Mouse (Mus musculus): Measurements from ENCODE around the gene Steap3. TPM values are rescaled to one million over a fixed set of nuclear protein-coding genes. Genes with fewer than 3 reads are reported as not detected.

The Steap3 gene
- total RNA-seq, 2 experiments from 2014 or later, result 5.5 to 5.6 TPM

- no peak for TF ChIP-seq CTCF (IDR thresholded peaks at IDR 0.05)
- Histone ChIP-seq H3K27ac (no peak overlapping the region), H3K4me3 (no peak overlapping the region)
- intact Hi-C loops (cut with DNase I), result loop anchor here (5.0 kb wide), 1 partner anchor 69 kb away; no protein-coding TSS in a partner anchor
- DNase-seq (ENCODE audit: extremely low spot score in 1 of 2, low spot score in 2 of 2), result no peak
Observed at GRCm38 (mm10) chr1:120266460-120266859, 6.0 kb downstream of the Steap3 start.

- Histone ChIP-seq H3K4me3 (peak overlapping the region; percentile 50), H3K27ac (peak overlapping the region; percentile 65; the same call in 1 of the 2 replicates)
- no peak for TF ChIP-seq CTCF (IDR thresholded peaks at IDR 0.05)
- intact Hi-C loops (cut with DNase I), result loop anchor here (5.0 kb wide), 1 partner anchor 68 kb away; no protein-coding TSS in a partner anchor
- DNase-seq (ENCODE audit: extremely low spot score in 1 of 2, low spot score in 2 of 2), result peak; percentile 56 to 76
Observed at GRCm38 (mm10) chr1:120264861-120265686, 7.4 kb downstream of the Steap3 start.

- no peak for DNase-seq (ENCODE audit: extremely low spot score in 1 of 2, low spot score in 2 of 2)
- TF ChIP-seq CTCF (IDR thresholded peaks at IDR 0.05), result no peak
- intact Hi-C loops (cut with DNase I), result no loop called here
Observed at GRCm38 (mm10) chr1:120263226-120263625, 9.3 kb downstream of the Steap3 start.

GRCm38 (mm10) chr1:120261166-120261565 lies 11.3 kb downstream of the Steap3 start:
- DNase-seq (ENCODE audit: extremely low spot score in 1 of 2, low spot score in 2 of 2), result no peak
- no peak overlapping the region for H3K4me3 ChIP-seq
- no peak overlapping the region for H3K27ac ChIP-seq
- no peak for TF ChIP-seq CTCF (IDR thresholded peaks at IDR 0.05)
- intact Hi-C loops (cut with DNase I), result no loop called here

More at GRCm38 (mm10) chr1:120263226-120263625, 9.3 kb downstream of the Steap3 start:
- no peak overlapping the region for H3K27ac ChIP-seq
- H3K4me3 ChIP-seq, result no peak overlapping the region

- no peak overlapping the region for H3K27ac ChIP-seq
- H3K4me3 ChIP-seq, result no peak overlapping the region
- no peak for DNase-seq (ENCODE audit: extremely low spot score in 1 of 2, low spot score in 2 of 2)
- TF ChIP-seq CTCF (IDR thresholded peaks at IDR 0.05), result no peak
- intact Hi-C loops (cut with DNase I), result no loop called here
Observed at GRCm38 (mm10) chr1:120259249-120259648, 13.3 kb downstream of the Steap3 start.

GRCm38 (mm10) chr1:120258744-120259143 lies 13.8 kb downstream of the Steap3 start:
- H3K4me3 ChIP-seq, result no peak overlapping the region
- H3K27ac ChIP-seq, result no peak overlapping the region
- no peak for TF ChIP-seq CTCF (IDR thresholded peaks at IDR 0.05)
- DNase-seq (ENCODE audit: extremely low spot score in 1 of 2, low spot score in 2 of 2), result no peak
- intact Hi-C loops (cut with DNase I), result no loop called here

GRCm38 (mm10) chr1:120258245-120258644 lies 14.3 kb downstream of the Steap3 start:
- Histone ChIP-seq H3K27ac (no peak overlapping the region), H3K4me3 (no peak overlapping the region)
- no peak for DNase-seq (ENCODE audit: extremely low spot score in 1 of 2, low spot score in 2 of 2)
- no peak for TF ChIP-seq CTCF (IDR thresholded peaks at IDR 0.05)
- intact Hi-C loops (cut with DNase I), result no loop called here

- H3K4me3 ChIP-seq, result no peak overlapping the region
- TF ChIP-seq CTCF (IDR thresholded peaks at IDR 0.05), result no peak
- no peak for DNase-seq (ENCODE audit: extremely low spot score in 1 of 2, low spot score in 2 of 2)
- intact Hi-C loops (cut with DNase I), result no loop called here
- no peak overlapping the region for H3K27ac ChIP-seq
Observed at GRCm38 (mm10) chr1:120253751-120254150, 18.8 kb downstream of the Steap3 start.

- TF ChIP-seq CTCF (IDR thresholded peaks at IDR 0.05), result no peak; the same call in 1 of the 2 replicates
- Histone ChIP-seq H3K4me3 (no peak overlapping the region), H3K27ac (no peak overlapping the region)
- intact Hi-C loops (cut with DNase I), result no loop called here
- DNase-seq (ENCODE audit: extremely low spot score in 1 of 2, low spot score in 2 of 2), result no peak
Observed at GRCm38 (mm10) chr1:120252519-120253160, 19.9 kb downstream of the Steap3 start.

- no peak overlapping the region for H3K4me3 ChIP-seq
- no peak for TF ChIP-seq CTCF (IDR thresholded peaks at IDR 0.05)
- no peak for DNase-seq (ENCODE audit: extremely low spot score in 1 of 2, low spot score in 2 of 2)
- no peak overlapping the region for H3K27ac ChIP-seq
- intact Hi-C loops (cut with DNase I), result no loop called here
Observed at GRCm38 (mm10) chr1:120251193-120251592, 21.3 kb downstream of the Steap3 start.

- intact Hi-C loops (cut with DNase I), result no loop called here
- no peak for TF ChIP-seq CTCF (IDR thresholded peaks at IDR 0.05)
- Histone ChIP-seq H3K4me3 (no peak overlapping the region), H3K27ac (no peak overlapping the region)
- DNase-seq (ENCODE audit: extremely low spot score in 1 of 2, low spot score in 2 of 2), result no peak
Observed at GRCm38 (mm10) chr1:120250586-120250985, 21.9 kb downstream of the Steap3 start.

GRCm38 (mm10) chr1:120249842-120250241 lies 22.7 kb downstream of the Steap3 start:
- no peak overlapping the region for H3K4me3 ChIP-seq
- H3K27ac ChIP-seq, result no peak overlapping the region
- no peak for DNase-seq (ENCODE audit: extremely low spot score in 1 of 2, low spot score in 2 of 2)
- intact Hi-C loops (cut with DNase I), result no loop called here
- TF ChIP-seq CTCF (IDR thresholded peaks at IDR 0.05), result no peak
